Mouse (Mus musculus): ENCODE data around the gene Ttc1.
A peak's percentile ranks its signal among the peaks of the same experiment; 100 is the strongest.

The Ttc1 gene

GRCm38 (mm10) chr11:43703552-43703951 is 44.3 kb downstream of the Ttc1 start:
- no peak for DNase-seq (ENCODE audit: low spot score in 2 of 2)

GRCm38 (mm10) chr11:43700291-43700690 is 47.5 kb downstream of the Ttc1 start:
- DNase-seq (ENCODE audit: low spot score in 2 of 2): no peak

GRCm38 (mm10) chr11:43698621-43699020 is 49.2 kb downstream of the Ttc1 start:
- no peak for DNase-seq (ENCODE audit: low spot score in 2 of 2)

- no peak for DNase-seq (ENCODE audit: low spot score in 2 of 2)
Observed at GRCm38 (mm10) chr11:43696623-43697022, 51.2 kb downstream of the Ttc1 start.

- no peak for DNase-seq (ENCODE audit: low spot score in 2 of 2)
Observed at GRCm38 (mm10) chr11:43688850-43689249, 59.0 kb downstream of the Ttc1 start.

GRCm38 (mm10) chr11:43682415-43683217 is 65.2 kb downstream of the Ttc1 start:
- peak; percentile 25 to 62 for DNase-seq (ENCODE audit: low spot score in 2 of 2)

- DNase-seq (ENCODE audit: low spot score in 2 of 2): peak; percentile 94 to 99
Observed at GRCm38 (mm10) chr11:43681472-43682414, 66.1 kb downstream of the Ttc1 start, which contains the start of gene Pwwp2a. Pwwp2a (plus strand) TSS chr11:43681998.
